Mouse (Mus musculus) thymus, adult 2 months (tissue): ENCODE results near the gene Tectb. TPM values are rescaled to one million over a fixed set of nuclear protein-coding genes. Genes with fewer than 3 reads are reported as not detected.
"Not testable (repeated sequence)": the region's sequence is repeated elsewhere in the genome, so short reads cannot be mapped to it uniquely, and the experiment has no call there.

Source experiments
- DNase-seq: peaks from one replicate; pipeline ENCODE4 v3.0.0; 2021
- H3K27ac ChIP-seq: fragments of 200-500 bp; 2 replicates; pipeline ENCODE4 v1.5.1; 2012; ENCODE audit warnings: low read length, control low read depth; ENCODE audit not compliant: control insufficient read depth, insufficient read depth
- H3K27me3 ChIP-seq: fragments of 200-500 bp; 2 replicates; pipeline ENCODE4 v1.6.1; 2012; ENCODE audit warnings: mild to moderate bottlenecking, low read length, moderate library complexity, mixed read lengths; ENCODE audit not compliant: control insufficient read depth, insufficient read depth
- H3K36me3 ChIP-seq: fragments of 200-500 bp; 2 replicates; pipeline ENCODE4 v1.6.1; 2012; ENCODE audit warnings: mild to moderate bottlenecking, low read length, moderate library complexity; ENCODE audit not compliant: control insufficient read depth, insufficient read depth
- H3K4me1 ChIP-seq: fragments of 200-500 bp; replicated peaks from 2 replicates; pipeline ENCODE4 v1.6.1; 2012; ENCODE audit warnings: low read length; ENCODE audit not compliant: control insufficient read depth, insufficient read depth
- H3K4me3 ChIP-seq: fragments of 200-500 bp; 2 replicates; pipeline ENCODE4 v1.5.1; 2012; ENCODE audit warnings: mild to moderate bottlenecking, low read length, control low read depth, moderate library complexity; ENCODE audit not compliant: control insufficient read depth, insufficient read depth
- CTCF ChIP-seq: fragments of 200-500 bp; IDR thresholded peaks from 2 replicates; pipeline ENCODE4 v1.5.1; 2012; ENCODE audit warnings: mild to moderate bottlenecking, control low read depth, low read length, moderate library complexity, borderline replicate concordance; ENCODE audit not compliant: control insufficient read depth, poor library complexity, insufficient read depth; ENCODE audit errors: extremely low read depth
- POLR2A ChIP-seq: fragments of 200-500 bp; IDR thresholded peaks from 2 replicates; pipeline ENCODE4 v1.6.1; 2012; ENCODE audit warnings: mild to moderate bottlenecking, low read length, control low read depth, moderate library complexity; ENCODE audit not compliant: control insufficient read depth, poor library complexity, insufficient read depth; ENCODE audit errors: extremely low read depth
- WGBS: fragments of 180-500 bp; shearing (Covaris S2); methylation state at CpG from one replicate; pipeline ENCODE4 v1.1.7; 2018; 5-methylcytosine and 5-hydroxymethylcytosine counted together
- polyA plus RNA-seq: library from polyadenylated mRNA; depleted of rRNA; stranded (reverse); fragments of >200 nt; gene quantifications from 2 replicates; pipeline ENCODE4 v1.2.3, GENCODE M21; 2012

Gene Tectb
- polyA plus RNA-seq, 1 experiment, result 0.12 TPM

DNA sequence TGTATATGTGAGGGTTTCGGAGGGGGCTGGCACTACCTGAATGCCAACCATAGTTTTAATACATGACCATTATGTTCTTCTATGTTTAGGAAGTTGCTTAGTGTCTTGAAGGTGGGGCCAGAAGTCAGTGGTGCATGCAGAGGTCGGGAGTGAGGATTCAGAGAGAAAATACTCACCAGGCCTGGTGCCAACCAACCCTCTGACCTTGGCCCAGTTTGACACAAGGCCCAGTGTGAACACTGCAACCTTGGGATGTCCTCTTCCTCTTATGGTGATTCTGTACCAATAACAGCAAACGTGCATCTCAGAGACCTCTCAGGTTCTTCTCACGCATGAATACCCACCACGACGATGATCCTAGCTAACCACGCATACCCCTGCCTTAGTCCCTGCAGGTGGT is 42.0 kb upstream of the Tectb start:
- DNase-seq, result no peak
- TF ChIP-seq CTCF (no peak), POLR2A (no peak)
- Histone ChIP-seq H3K4me1 (no peaks in the 10 kb centered on the region), H3K4me3 (no peak overlapping the region), H3K36me3 (no peaks in the 10 kb centered on the region), H3K27ac (no peak overlapping the region), H3K27me3 (no peaks in the 10 kb centered on the region)
- 78% methylated on average over 7 of the region's 7 CpGs for WGBS

DNA sequence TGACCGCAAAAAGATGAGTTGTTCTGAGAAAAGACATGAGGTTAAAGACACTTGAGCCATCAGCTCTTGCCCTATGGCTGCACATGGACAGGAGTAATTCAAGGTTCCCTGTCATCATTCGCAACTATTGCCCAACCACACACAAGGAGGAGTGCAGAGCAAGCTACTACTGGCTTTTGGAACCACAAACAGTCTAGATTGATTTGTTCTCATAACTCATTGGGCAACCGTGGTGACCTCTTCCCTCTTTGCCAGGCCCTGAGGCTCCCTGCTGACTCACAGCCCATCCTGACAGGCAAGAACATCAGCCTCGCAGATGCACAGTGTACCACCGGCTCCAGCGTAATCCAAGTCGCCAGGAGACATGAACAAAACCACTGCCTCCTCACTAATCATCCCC is 41.2 kb upstream of the Tectb start:
- Histone ChIP-seq H3K27ac (no peak overlapping the region), H3K4me1 (no peaks in the 10 kb centered on the region), H3K36me3 (no peaks in the 10 kb centered on the region), H3K4me3 (no peak overlapping the region), H3K27me3 (no peaks in the 10 kb centered on the region)
- no peak for TF ChIP-seq POLR2A
- TF ChIP-seq CTCF, result no peak
- WGBS, result 84% methylated on average over 7 of the region's 7 CpGs
- no peak for DNase-seq

GRCm38 (mm10) chr19:55143391-55144300 is 36.9 kb upstream of the Tectb start:
- Histone ChIP-seq H3K27me3 (no peaks in the 10 kb centered on the region), H3K4me3 (no peak overlapping the region), H3K4me1 (no peaks in the 10 kb centered on the region), H3K27ac (no peak overlapping the region), H3K36me3 (no peaks in the 10 kb centered on the region)
- DNase-seq, result no peak
- 73% methylated on average over 11 of the region's 11 CpGs for WGBS
- TF ChIP-seq POLR2A, result no peak
- no peak for TF ChIP-seq CTCF

- Histone ChIP-seq H3K27me3 (no peaks in the 10 kb centered on the region), H3K4me3 (no peak overlapping the region), H3K27ac (no peak overlapping the region), H3K4me1 (no peaks in the 10 kb centered on the region), H3K36me3 (no peaks in the 10 kb centered on the region)
- no peak for DNase-seq
- WGBS, result 85% methylated on average over 5 of the region's 5 CpGs
- TF ChIP-seq CTCF, result no peak
- no peak for TF ChIP-seq POLR2A
Observed at GRCm38 (mm10) chr19:55144691-55145090, 35.8 kb upstream of the Tectb start.

DNA sequence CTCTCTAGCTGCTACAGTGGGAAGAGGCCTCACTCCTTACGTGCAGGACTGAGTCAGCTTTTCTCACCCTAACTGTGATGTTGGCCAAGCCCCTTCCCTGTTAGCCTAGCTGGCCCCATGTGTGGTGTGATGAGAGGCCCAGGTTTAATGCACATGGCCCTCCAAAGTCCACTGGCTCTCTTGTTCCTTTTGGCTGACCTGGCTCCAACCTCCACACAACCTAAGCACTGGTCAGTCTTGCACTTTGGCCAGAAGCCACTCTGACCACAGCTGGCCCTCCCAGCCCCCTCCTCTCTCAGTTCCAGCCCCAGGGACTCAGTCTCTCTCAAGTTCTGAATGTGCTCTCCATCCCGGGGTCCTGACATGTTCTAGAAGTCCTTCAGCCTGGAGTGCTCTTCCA is 35.4 kb upstream of the Tectb start:
- Histone ChIP-seq H3K27ac (no peak overlapping the region), H3K4me1 (no peaks in the 10 kb centered on the region), H3K27me3 (no peaks in the 10 kb centered on the region), H3K36me3 (no peaks in the 10 kb centered on the region), H3K4me3 (no peak overlapping the region)
- no peak for DNase-seq
- TF ChIP-seq CTCF, result no peak
- no peak for TF ChIP-seq POLR2A
- WGBS, result 70% methylated on average over 2 of the region's 2 CpGs

GRCm38 (mm10) chr19:55147568-55147967 is 33.0 kb upstream of the Tectb start:
- WGBS, result 80% methylated on average over 9 of the region's 9 CpGs
- no peak for DNase-seq
- no peak overlapping the region for H3K27ac ChIP-seq
- no peak for TF ChIP-seq POLR2A
- no peak for TF ChIP-seq CTCF
- H3K36me3 ChIP-seq, result no peaks in the 10 kb centered on the region
- no peaks in the 10 kb centered on the region for H3K4me1 ChIP-seq
- H3K4me3 ChIP-seq, result no peak overlapping the region
- H3K27me3 ChIP-seq, result no peaks in the 10 kb centered on the region

DNA sequence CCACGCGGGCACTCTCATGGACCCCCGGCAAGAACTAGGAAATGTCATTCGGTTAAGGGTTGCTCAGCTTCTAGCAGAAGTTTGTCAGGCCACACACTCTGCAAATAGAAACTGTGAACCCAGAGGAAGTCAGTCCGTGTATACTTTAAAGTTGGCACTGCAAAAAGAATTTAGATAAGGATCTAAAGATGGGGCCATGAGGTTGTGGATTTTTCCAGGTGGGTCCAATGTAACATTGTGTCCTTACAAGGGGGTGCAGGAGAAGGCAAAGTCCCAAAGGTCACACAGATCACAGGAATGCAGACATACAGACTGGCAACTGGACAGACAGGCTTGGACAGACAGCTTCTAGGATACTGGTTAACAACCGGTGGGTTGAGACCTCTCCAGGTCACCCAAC is 32.4 kb upstream of the Tectb start:
- H3K27ac ChIP-seq, result no peak overlapping the region
- TF ChIP-seq POLR2A, result no peak
- no peak for TF ChIP-seq CTCF
- H3K36me3 ChIP-seq, result no peaks in the 10 kb centered on the region
- H3K4me1 ChIP-seq, result no peaks in the 10 kb centered on the region
- 33% methylated on average over 6 of the region's 6 CpGs for WGBS
- DNase-seq, result no peak
- no peaks in the 10 kb centered on the region for H3K27me3 ChIP-seq
- H3K4me3 ChIP-seq, result no peak overlapping the region

DNA sequence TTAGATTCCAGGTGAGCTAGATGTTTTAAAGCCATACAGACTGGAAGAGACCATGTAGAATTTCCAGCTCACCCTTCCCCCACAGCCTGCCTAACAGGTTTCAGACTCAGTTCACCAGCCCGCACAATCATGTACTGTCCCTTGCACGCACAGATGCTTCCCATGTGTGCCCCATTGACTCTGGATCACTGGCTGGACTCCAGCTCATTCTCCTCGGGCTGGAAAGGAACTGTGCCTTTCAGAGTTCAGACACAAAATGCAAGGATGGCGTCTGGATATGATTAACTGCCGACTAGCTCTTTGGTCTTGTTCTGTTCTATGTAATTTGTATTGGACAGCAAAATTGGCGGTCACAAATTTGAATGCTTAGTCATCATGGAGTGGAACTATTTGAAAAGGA is 30.9 kb upstream of the Tectb start:
- no peaks in the 10 kb centered on the region for H3K36me3 ChIP-seq
- TF ChIP-seq CTCF, result no peak
- TF ChIP-seq POLR2A, result no peak
- DNase-seq, result no peak
- no peak overlapping the region for H3K4me3 ChIP-seq
- no peaks in the 10 kb centered on the region for H3K4me1 ChIP-seq
- no peak overlapping the region for H3K27ac ChIP-seq
- WGBS, result 93% methylated on average over 6 of the region's 6 CpGs
- no peaks in the 10 kb centered on the region for H3K27me3 ChIP-seq

GRCm38 (mm10) chr19:55152274-55152673 is 28.3 kb upstream of the Tectb start:
- DNase-seq, H3K4me1 ChIP-seq: not testable (repeated sequence)
- WGBS, result 80% methylated on average over 6 of the region's 6 CpGs

More at GRCm38 (mm10) chr19:55152274-55152673, 28.3 kb upstream of the Tectb start:
- H3K36me3 ChIP-seq, H3K27ac ChIP-seq, H3K27me3 ChIP-seq, H3K4me3 ChIP-seq: not testable (repeated sequence)
